Mouse (Mus musculus) ovary, adult 10 weeks (tissue): ENCODE data around the gene Ulk3. TPM values are rescaled to one million over a fixed set of nuclear protein-coding genes. Genes with fewer than 3 reads are reported as not detected.

Experiments
- polyA plus RNA-seq: library from polyadenylated mRNA; stranded (reverse); fragments of 350-450 nt; fragmentation: Illumina TruSeq; extraction: RNeasy Lipid Tissue Mini Kit (QIAGEN cat#74804); gene quantifications from one replicate; pipeline ENCODE4 v1.2.3, GENCODE M21; 2014

Gene Ulk3
- polyA plus RNA-seq = 4.5 TPM

DNA sequence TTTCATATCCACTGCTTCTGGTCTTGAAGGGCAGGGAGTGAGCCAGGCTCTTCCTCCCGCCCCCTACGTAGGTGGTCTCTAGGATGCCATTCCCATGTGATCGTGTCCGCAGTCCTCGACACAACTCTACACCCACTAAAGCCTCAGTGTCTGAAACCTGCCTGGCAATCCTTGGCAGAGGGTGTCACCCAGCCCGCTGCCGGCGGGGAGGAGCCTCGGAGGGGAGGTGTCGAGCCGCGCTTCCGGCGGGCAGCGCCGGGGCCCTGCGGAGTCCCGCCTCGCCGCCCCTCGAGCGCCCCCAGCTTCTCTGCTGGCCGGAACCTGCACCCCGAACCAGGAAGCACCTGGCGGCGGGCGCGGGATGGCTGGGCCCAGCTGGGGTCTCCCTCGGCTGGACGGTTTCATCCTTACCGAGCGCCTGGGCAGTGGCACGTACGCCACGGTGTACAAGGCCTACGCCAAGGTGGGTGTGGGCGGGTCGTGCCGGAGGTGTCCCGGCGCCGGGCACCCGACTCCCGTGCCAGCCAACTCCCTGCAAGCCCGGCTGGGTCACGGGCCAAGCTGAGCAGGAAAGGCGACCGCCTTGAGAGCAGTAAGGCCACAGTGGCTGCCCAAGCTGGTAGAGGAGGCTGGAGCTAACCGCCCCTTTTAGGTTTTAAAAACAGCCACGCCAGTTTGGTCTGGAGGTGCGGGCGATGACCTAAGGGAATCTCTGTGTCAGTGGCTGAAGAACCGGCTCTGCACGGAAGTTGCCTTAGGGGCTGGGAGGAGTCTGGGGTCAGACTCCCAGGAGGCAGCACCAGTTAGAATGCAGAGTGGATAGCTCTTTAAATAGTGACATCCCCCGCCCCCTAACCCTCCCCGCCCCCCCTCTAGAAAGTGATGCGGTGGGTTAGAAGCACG, at the start of gene Ulk3:
Gene Ulk3 (plus strand): TSS at position 229 of the 903 bp plus-strand sequence.

GRCm38 (mm10) chr9:57552139-57552887, 36.9 kb upstream of the Ulk3 start, which contains the start of gene Mpi:
Gene Mpi, minus strand, starts transcription at chr9:57552763.

GRCm38 (mm10) chr9:57560861-57561710, 28.2 kb upstream of the Ulk3 start, which contains the start of gene Scamp2:
Gene Scamp2, plus strand, starts transcription at chr9:57560943.

DNA sequence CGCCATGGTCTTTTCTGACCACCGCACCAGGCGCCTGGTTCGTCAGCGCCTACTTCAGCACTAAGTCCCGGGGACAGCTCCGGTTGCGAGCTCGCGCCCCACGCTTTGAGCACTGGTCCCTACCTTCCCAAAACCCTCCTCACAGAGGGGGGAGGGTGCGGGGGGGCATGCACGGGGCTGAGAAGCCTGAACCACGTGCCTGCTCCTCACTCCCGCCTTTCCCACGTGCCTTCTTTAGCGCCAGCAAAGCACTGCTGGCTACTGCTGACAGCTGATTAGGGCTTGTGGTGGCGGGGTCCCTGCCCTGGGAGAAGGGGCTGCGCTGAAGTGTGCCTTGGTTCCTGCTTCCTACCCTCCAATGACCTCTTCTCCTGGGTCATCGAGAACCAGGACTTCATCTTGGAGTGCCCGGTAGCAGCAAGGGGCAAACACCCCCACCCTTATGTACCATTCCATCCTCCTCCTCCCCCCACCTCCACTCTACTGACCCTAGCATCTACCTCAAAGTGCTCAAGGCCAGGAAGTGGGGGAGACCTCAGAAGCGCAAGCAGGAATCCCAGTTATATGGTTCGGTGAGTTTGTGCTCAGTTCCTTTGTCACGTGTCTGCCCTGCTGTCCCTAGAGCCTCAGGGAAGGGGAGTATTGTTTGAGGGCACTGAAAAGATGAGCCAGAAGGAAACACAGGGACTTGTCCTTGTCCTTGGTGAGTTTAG, 17.0 kb downstream of the Ulk3 start, which contains the start of gene Cplx3:
Gene Cplx3 (minus strand): TSS at position 143 of the 713 bp plus-strand sequence.

GRCm38 (mm10) chr9:57620674-57621073, 31.4 kb downstream of the Ulk3 start, which contains the start of gene Lman1l:
Gene Lman1l, minus strand, starts transcription at chr9:57620774.

Other genes starting within 250 kb of the Ulk3 start
- gene Ppcdc, start 149.3 kb upstream of the Ulk3 start, polyA plus RNA-seq = 2.3 TPM
- gene Scamp5, start 121.4 kb upstream of the Ulk3 start, polyA plus RNA-seq = 3.6 TPM
- gene Rpp25, start 85.4 kb upstream of the Ulk3 start, polyA plus RNA-seq = 1.9 TPM
- 247 TPM for gene Cox5a, start 68.2 kb upstream of the Ulk3 start, polyA plus RNA-seq
- 7.9 TPM for gene Fam219b, start 51.9 kb upstream of the Ulk3 start, polyA plus RNA-seq
- 8.7 TPM for gene Mpi, start 36.7 kb upstream of the Ulk3 start, polyA plus RNA-seq
- 16.2 TPM for gene Scamp2, start 28.5 kb upstream of the Ulk3 start, polyA plus RNA-seq
- gene Cplx3, start 16.8 kb downstream of the Ulk3 start, polyA plus RNA-seq = not detected
- gene Lman1l, start 31.3 kb downstream of the Ulk3 start, polyA plus RNA-seq = not detected
- 3.6 TPM for gene Csk, start 64.2 kb downstream of the Ulk3 start, polyA plus RNA-seq
- not detected for gene Cyp1a2, start 94.3 kb downstream of the Ulk3 start, polyA plus RNA-seq
- not detected for gene Cyp1a1, start 98.5 kb downstream of the Ulk3 start, polyA plus RNA-seq
- gene Edc3, start 119.1 kb downstream of the Ulk3 start, polyA plus RNA-seq = 5.1 TPM
- 46.3 TPM for gene Clk3, start 176.4 kb downstream of the Ulk3 start, polyA plus RNA-seq
- 0.86 TPM for gene Arid3b, start 247.3 kb downstream of the Ulk3 start, polyA plus RNA-seq